Mouse (Mus musculus) neural tube, embryonic 15.5 days (tissue): ENCODE measurements at regions not wholly inside any gene's neighbourhood (a gene's known extent, or its start where the extent isn't known, plus 50 kb on each side); places are given as distances from the start of the nearest gene placed in this dataset.

Experiments
- ATAC-seq: fragments of 200-750 bp; cut with Nextera tagmentation; 2 replicates; pipeline ENCODE4 v1.8.0; 2017; ENCODE audit warnings: mild to moderate bottlenecking, moderate TSS enrichment, moderate library complexity; ENCODE audit not compliant: low FRiP score
- H3K27ac ChIP-seq: fragments of 300-500 bp; sonication (generic); replicated peaks from 2 replicates; pipeline ENCODE4 v1.5.1; 2015; ENCODE audit warnings: mild to moderate bottlenecking, inconsistent platforms
- H3K27me3 ChIP-seq: fragments of 300-500 bp; sonication (generic); replicated peaks from 2 replicates; pipeline ENCODE4 v1.6.1; 2015; ENCODE audit warnings: inconsistent platforms
- H3K36me3 ChIP-seq: fragments of 300-500 bp; sonication (generic); 2 replicates; pipeline ENCODE4 v1.6.1; 2015; ENCODE audit warnings: inconsistent platforms
- H3K4me1 ChIP-seq: fragments of 300-500 bp; sonication (generic); 2 replicates; pipeline ENCODE4 v1.6.1; 2015; ENCODE audit warnings: inconsistent platforms
- H3K4me2 ChIP-seq: fragments of 300-500 bp; sonication (generic); 2 replicates; pipeline ENCODE4 v1.6.1; 2015; ENCODE audit warnings: inconsistent platforms, mild to moderate bottlenecking, moderate library complexity
- H3K4me3 ChIP-seq: fragments of 300-500 bp; sonication (generic); replicated peaks from 2 replicates; pipeline ENCODE4 v1.5.1; 2015; ENCODE audit warnings: mild to moderate bottlenecking, inconsistent platforms
- H3K9ac ChIP-seq: fragments of 300-500 bp; sonication (generic); replicated peaks from 2 replicates; pipeline ENCODE4 v1.6.1; 2015; ENCODE audit warnings: mild to moderate bottlenecking, inconsistent platforms
- H3K9me3 ChIP-seq: fragments of 300-500 bp; sonication (generic); replicated peaks from 2 replicates; pipeline ENCODE4 v1.6.1; 2016; ENCODE audit warnings: inconsistent platforms
- WGBS: fragments of 180-500 bp; shearing (Covaris S2); methylation state at CpG from one replicate; pipeline ENCODE4 v1.1.7; 2015; ENCODE audit warnings: mixed read lengths; 5-methylcytosine and 5-hydroxymethylcytosine counted together

DNA sequence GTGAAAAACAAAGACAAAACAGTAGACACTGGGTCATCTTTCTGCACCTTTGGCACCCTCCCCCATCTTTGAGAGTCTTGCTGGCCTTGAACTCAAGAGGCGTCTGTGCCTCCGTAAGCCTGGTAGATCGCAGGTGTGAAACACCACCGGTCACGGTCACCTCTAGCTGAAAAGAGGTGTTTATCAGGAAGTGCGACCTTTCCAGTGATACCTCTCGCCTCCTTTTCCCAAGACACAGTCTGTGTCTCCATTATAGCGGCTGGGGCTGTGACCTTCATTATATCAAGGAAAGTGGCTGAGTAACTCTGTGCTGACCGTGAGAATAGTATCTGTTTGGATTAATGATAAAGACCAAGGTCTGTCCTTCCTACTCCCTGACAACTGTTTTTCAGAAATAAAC is 158.8 kb downstream of the Cog6 start:
- H3K4me3 ChIP-seq, result no peak overlapping the region
- 91% methylated on average over 9 of the region's 9 CpGs for WGBS
- no peak overlapping the region for H3K27ac ChIP-seq
- H3K9me3 ChIP-seq, result no peaks in the 10 kb centered on the region
- ATAC-seq, result no peak
- H3K4me2 ChIP-seq, result no peak overlapping the region
- H3K27me3 ChIP-seq, result no peaks in the 10 kb centered on the region
- no peaks in the 10 kb centered on the region for H3K36me3 ChIP-seq
- H3K4me1 ChIP-seq, result no peaks in the 10 kb centered on the region
- no peak overlapping the region for H3K9ac ChIP-seq

DNA sequence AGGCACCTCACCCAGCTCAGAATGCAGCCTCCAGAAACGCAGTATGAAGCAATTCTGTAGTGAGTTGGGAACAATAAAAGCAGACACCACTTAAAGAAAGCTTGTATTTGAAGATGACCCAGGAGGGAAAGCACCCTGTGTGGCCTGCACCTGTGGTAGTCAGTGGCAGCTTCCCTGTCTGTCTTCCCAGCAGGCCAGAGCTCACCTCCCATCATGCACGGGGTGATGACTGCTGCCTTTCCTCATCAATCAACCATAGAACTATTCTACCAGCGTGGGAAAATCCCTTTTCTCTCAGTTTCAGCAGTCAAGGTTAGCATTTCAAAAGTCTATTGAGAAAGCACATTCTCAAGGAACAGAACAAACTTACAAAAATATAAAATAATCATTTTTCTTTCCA is 160.0 kb downstream of the Cog6 start:
- WGBS, result 30% methylated on average over 3 of the region's 3 CpGs
- ATAC-seq, result no peak

DNA sequence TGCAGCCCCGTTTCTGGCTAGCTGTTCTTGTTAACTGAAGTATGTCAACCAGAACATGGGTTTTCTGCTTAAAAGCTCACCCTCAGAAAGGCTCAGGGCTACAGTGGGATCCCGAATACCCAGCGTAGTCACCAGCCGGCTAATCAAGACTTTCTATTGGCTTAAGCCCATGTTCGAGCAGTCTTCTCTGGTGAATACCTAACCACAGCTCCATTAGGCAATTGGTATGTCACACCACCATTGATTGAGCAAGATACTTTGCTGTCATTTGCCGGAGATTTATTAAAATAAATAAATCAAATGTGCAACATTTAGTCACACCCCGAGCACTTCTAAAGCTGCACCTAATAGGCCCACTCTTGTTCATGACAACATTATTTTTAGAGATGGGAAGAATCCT is 162.5 kb downstream of the Cog6 start:
- H3K4me3 ChIP-seq, result no peak overlapping the region
- H3K9me3 ChIP-seq, result no peaks in the 10 kb centered on the region
- 92% methylated on average over 7 of the region's 7 CpGs for WGBS
- no peaks in the 10 kb centered on the region for H3K27me3 ChIP-seq
- H3K4me1 ChIP-seq, result no peaks in the 10 kb centered on the region
- H3K9ac ChIP-seq, result no peak overlapping the region
- no peak overlapping the region for H3K27ac ChIP-seq
- ATAC-seq, result no peak
- H3K36me3 ChIP-seq, result no peaks in the 10 kb centered on the region
- no peak overlapping the region for H3K4me2 ChIP-seq

More for the DNA sequence above, 160.0 kb downstream of the Cog6 start:
- Histone ChIP-seq H3K36me3 (no peaks in the 10 kb centered on the region), H3K9ac (no peak overlapping the region), H3K9me3 (no peaks in the 10 kb centered on the region), H3K4me1 (no peaks in the 10 kb centered on the region), H3K27ac (no peak overlapping the region), H3K4me3 (no peak overlapping the region), H3K27me3 (no peaks in the 10 kb centered on the region), H3K4me2 (no peak overlapping the region)

DNA sequence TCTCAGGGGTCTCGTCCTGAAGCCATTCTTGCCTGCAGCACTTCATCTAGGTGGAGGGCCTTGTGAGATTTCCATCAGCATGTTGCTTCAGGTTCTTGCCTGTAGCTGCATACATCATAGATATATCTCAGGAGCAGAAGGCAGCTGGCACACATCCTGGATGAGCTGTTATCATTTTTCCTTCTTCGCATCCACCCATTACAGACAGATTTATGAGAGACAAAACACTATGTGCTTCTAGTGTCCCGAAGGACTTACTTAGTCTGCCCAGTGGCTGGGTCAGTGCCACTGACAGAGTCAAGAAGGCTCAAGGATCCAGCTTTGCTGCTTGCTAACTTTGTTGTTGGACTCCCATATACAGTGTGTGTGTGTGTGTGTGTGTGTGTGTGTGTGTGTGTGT is 163.9 kb downstream of the Cog6 start:
- H3K4me2 ChIP-seq, result no peak overlapping the region
- no peak overlapping the region for H3K27ac ChIP-seq
- H3K4me1 ChIP-seq, result no peaks in the 10 kb centered on the region
- no peaks in the 10 kb centered on the region for H3K27me3 ChIP-seq
- no peak for ATAC-seq
- no peak overlapping the region for H3K9ac ChIP-seq
- H3K36me3 ChIP-seq, result no peaks in the 10 kb centered on the region
- WGBS, result 73% methylated on average over 3 of the region's 3 CpGs
- H3K4me3 ChIP-seq, result no peak overlapping the region
- H3K9me3 ChIP-seq, result no peaks in the 10 kb centered on the region

DNA sequence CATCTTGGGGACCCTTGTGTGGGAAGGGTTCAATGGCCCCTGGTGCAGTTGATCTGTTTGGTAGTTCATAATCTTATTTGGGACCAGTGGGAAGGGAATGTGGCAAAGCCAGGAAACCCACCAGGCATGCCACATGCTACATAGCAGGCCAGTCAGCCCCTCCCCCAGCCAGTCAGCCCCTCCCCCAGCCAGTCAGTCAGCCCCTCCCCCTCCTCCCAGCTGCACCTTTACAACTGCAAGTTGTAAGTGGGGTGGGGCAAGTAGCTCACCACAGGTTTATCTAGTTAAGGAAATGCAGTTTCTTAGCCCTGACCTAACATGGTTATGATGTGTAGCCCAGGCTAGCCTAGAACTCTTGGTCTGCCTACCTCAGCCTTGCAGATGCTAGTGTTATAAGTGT is 171.9 kb downstream of the Cog6 start:
- Histone ChIP-seq H3K4me3 (no peak overlapping the region), H3K27ac (no peak overlapping the region), H3K27me3 (0 out of 2 replicates have a peak, but pooled peaks cover 7% of the 10 kb centered on the region), H3K36me3 (no peaks in the 10 kb centered on the region), H3K9ac (no peak overlapping the region), H3K4me1 (no peaks in the 10 kb centered on the region), H3K4me2 (no peak overlapping the region), H3K9me3 (no peaks in the 10 kb centered on the region)
- no peak for ATAC-seq

DNA sequence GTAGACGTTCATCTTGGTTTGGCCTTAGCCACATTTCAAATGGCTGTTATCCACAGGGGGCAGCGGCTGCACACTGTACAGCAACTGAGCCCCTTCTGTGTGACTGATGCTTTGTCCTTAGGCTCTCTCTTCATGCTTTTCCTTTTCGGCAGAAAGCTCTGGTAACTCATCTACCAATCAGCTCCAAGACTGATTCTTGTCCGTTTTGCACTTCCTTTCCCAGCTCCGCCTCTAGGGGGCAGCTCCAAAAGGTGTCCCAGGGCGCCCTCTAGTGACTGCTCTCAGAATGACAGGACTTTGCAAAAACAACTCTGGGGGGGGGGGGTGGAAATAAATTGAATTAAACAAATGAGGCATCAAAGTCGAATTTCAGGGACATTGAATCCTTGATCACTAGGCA is 173.0 kb downstream of the Cog6 start:
- WGBS, result 25% methylated on average over 7 of the region's 7 CpGs
- H3K4me1 ChIP-seq, result no peaks in the 10 kb centered on the region
- H3K9me3 ChIP-seq, result no peaks in the 10 kb centered on the region
- H3K9ac ChIP-seq, result no peak overlapping the region
- H3K4me2 ChIP-seq, result no peak overlapping the region
- no peak overlapping the region for H3K4me3 ChIP-seq
- ATAC-seq, result no peak
- no peak overlapping the region for H3K27ac ChIP-seq
- H3K36me3 ChIP-seq, result no peaks in the 10 kb centered on the region
- H3K27me3 ChIP-seq, result 0 out of 2 replicates have a peak, but pooled peaks cover 7% of the 10 kb centered on the region

DNA sequence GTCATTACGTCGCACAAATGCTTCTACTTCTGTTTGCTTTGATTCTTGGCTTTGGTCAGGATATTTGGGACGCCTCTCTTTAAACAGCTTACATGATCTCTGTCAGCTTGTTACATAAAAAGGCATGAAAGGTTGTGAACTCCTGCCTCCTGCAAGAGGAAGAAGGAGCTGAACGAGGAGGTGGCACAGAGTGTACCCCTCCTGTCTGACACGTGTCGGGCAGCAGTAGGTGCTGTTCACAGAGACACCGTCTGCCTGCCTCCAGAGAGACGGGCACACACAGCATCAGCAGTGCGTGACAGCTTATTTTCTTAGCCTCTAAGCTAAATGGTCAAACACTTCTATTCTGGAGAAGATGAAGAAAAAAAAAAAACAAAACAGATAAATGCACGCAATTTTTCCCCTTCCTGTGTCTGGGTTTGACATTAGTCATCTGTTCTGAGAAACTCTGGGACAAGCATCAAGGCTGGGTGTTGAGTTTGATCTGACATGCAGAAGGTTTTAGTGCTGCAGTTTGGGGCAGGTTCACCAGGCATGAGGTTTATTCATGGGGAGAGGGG is 174.1 kb downstream of the Cog6 start:
- H3K9ac ChIP-seq, result no peak overlapping the region
- H3K27ac ChIP-seq, result no peak overlapping the region
- no peak overlapping the region for H3K4me3 ChIP-seq
- no peak for ATAC-seq
- no peaks in the 10 kb centered on the region for H3K36me3 ChIP-seq
- H3K27me3 ChIP-seq, result 0 out of 2 replicates have a peak, but pooled peaks cover 7% of the 10 kb centered on the region
- H3K4me1 ChIP-seq, result no peaks in the 10 kb centered on the region
- no peak overlapping the region for H3K4me2 ChIP-seq
- 84% methylated on average over 10 of the region's 10 CpGs for WGBS
- no peaks in the 10 kb centered on the region for H3K9me3 ChIP-seq

DNA sequence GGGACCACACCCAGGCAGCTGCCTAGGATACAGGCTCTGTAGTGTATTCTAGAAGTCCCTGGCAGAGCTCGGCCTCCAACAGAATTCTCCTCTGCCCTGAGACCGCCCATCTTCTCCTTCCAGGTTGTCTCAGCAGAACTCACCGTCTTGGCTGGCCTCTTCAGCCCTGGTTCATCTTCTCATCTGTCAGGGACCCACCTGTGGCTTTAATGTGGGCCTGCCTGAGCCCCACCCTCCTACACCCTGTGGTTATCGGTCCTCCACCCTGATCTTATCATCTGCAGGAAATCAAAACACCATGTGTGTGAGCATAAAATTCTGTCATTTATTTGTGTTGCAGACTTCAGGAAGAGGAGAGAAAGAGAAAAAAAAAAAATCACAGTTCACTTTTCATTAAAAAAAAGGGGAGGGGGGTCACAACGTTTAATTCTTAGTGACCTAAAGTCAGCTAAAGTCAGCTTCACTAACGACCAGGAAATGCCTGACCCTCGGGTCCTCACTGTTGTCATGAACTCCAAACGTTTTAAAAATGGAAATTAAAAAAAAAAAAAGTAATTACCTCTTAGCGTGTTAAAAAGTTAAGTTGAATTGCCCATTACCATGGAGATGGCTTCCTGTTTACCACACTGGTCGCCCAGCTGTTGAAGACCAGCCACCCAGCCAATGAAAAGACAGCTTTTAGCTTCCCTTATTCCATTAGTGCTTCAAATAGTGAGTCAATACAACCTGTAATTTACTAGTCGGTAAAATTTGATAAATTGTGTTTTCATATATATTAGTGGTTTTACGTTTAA is 176.7 kb downstream of the Cog6 start:
- H3K36me3 ChIP-seq, result no peaks in the 10 kb centered on the region
- ATAC-seq, result no peak

DNA sequence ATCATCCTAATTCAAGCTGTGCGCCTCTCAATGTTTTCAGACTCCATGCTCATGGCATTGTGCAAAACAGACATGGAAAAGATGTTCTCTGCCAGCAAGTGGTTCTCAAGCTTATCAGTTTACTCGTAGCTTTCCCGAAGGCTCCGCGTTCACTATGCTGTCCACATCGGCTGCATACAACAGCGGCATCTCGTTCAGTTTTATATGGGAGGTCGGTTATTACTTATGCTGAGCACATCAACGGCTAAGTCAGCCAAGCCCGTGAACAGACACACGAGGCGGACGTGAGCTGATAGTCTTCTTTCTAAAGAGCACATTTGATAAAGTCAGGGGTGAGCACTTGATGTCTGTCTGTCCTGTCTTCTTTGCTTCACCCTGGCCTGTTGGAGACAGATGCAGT is 179.0 kb downstream of the Cog6 start:
- H3K9me3 ChIP-seq, result no peaks in the 10 kb centered on the region
- WGBS, result 58% methylated on average over 14 of the region's 14 CpGs
- no peak overlapping the region for H3K27ac ChIP-seq
- H3K4me1 ChIP-seq, result no peaks in the 10 kb centered on the region
- no peak overlapping the region for H3K4me2 ChIP-seq
- no peak overlapping the region for H3K9ac ChIP-seq
- no peaks in the 10 kb centered on the region for H3K36me3 ChIP-seq
- ATAC-seq, result no peak
- H3K4me3 ChIP-seq, result no peak overlapping the region
- H3K27me3 ChIP-seq, result 0 out of 2 replicates have a peak, but pooled peaks cover 7% of the 10 kb centered on the region

More for the DNA sequence above, 176.7 kb downstream of the Cog6 start:
- Histone ChIP-seq H3K4me3 (no peak overlapping the region), H3K9me3 (no peaks in the 10 kb centered on the region), H3K9ac (no peak overlapping the region), H3K4me1 (no peaks in the 10 kb centered on the region), H3K4me2 (no peak overlapping the region), H3K27ac (no peak overlapping the region), H3K27me3 (0 out of 2 replicates have a peak, but pooled peaks cover 7% of the 10 kb centered on the region)
- 74% methylated on average over 12 of the region's 12 CpGs for WGBS

DNA sequence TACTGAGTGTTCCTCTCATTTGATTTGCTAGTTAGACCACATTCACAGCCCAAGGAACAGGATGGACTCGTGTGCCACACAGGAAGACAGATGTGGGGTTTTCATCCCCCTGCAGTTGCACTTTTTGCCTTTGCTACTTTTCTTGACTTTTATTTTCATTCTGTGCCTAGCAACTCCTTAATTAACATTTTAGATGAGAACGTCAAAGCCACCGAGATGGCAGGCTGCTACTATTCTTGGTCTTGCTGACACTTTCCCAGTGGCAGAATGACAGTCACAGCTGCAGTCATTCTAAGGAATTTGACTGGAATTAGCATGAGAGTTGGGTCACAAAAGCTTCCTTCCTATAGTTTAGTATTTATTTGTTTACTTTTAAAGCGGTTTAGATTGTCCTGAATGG is 179.5 kb downstream of the Cog6 start:
- H3K9ac ChIP-seq, result no peak overlapping the region
- WGBS, result 21% methylated on average over 4 of the region's 4 CpGs
- no peaks in the 10 kb centered on the region for H3K9me3 ChIP-seq
- ATAC-seq, result no peak
- no peak overlapping the region for H3K4me2 ChIP-seq
- no peak overlapping the region for H3K4me3 ChIP-seq
- no peaks in the 10 kb centered on the region for H3K4me1 ChIP-seq
- H3K36me3 ChIP-seq, result no peaks in the 10 kb centered on the region
- H3K27ac ChIP-seq, result no peak overlapping the region
- H3K27me3 ChIP-seq, result 0 out of 2 replicates have a peak, but pooled peaks cover 2% of the 10 kb centered on the region

DNA sequence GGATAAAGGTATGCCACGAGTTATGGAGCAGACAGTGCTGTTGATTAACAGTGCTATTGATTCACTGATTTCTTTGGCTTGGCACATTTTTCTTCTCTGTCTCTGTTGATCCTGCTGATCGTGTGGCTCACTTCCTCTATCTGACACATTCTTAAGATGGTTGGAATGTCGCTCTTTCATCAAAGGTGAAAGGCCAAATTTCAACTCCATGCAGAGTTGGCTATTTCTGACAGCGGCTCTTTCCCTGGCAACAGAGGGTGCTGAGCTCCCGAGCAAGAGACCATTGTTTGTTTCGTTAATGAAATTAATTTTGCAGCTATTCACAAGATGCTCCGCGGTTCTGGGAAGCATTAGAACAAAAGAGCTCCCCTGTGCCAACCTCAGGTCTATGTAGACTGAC is 180.3 kb downstream of the Cog6 start:
- no peaks in the 10 kb centered on the region for H3K27me3 ChIP-seq
- no peak overlapping the region for H3K4me3 ChIP-seq
- no peak for ATAC-seq
- H3K27ac ChIP-seq, result no peak overlapping the region
- no peaks in the 10 kb centered on the region for H3K4me1 ChIP-seq
- H3K9ac ChIP-seq, result no peak overlapping the region
- 38% methylated on average over 8 of the region's 8 CpGs for WGBS
- H3K36me3 ChIP-seq, result no peaks in the 10 kb centered on the region
- no peaks in the 10 kb centered on the region for H3K9me3 ChIP-seq
- no peak overlapping the region for H3K4me2 ChIP-seq

DNA sequence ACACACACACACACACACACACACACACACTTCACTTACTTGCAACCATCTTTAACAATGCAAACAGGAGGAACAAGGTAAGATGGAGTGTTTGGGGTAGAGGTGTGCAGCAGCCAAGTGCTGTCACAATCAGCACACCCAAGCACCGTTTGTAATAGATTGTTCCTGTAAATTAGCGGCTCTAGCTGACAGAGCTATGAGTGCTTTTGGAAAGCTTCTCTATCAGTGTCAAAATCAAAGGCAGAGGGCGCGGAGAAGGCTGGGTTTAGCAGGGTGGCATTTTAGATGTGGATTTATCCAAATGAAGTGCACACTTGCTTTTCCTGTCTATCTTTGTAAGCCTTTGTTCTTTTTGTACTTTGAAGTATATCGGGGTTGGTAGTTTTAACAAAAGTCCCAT is 184.6 kb downstream of the Cog6 start:
- no peaks in the 10 kb centered on the region for H3K27me3 ChIP-seq
- no peaks in the 10 kb centered on the region for H3K9me3 ChIP-seq
- 78% methylated on average over 5 of the region's 5 CpGs for WGBS
- H3K36me3 ChIP-seq, result no peaks in the 10 kb centered on the region
- no peaks in the 10 kb centered on the region for H3K4me1 ChIP-seq
- no peak overlapping the region for H3K4me2 ChIP-seq
- H3K27ac ChIP-seq, result no peak overlapping the region
- no peak overlapping the region for H3K4me3 ChIP-seq
- H3K9ac ChIP-seq, result no peak overlapping the region
- no peak for ATAC-seq
